Mouse (Mus musculus): ENCODE measurements around the gene Cd86. TPM values are rescaled to one million over a fixed set of nuclear protein-coding genes. Genes with fewer than 3 reads are reported as not detected.

Gene Cd86
- total RNA-seq, 2 experiments from 2014 or later: 0.62 to 1.0 TPM

DNA sequence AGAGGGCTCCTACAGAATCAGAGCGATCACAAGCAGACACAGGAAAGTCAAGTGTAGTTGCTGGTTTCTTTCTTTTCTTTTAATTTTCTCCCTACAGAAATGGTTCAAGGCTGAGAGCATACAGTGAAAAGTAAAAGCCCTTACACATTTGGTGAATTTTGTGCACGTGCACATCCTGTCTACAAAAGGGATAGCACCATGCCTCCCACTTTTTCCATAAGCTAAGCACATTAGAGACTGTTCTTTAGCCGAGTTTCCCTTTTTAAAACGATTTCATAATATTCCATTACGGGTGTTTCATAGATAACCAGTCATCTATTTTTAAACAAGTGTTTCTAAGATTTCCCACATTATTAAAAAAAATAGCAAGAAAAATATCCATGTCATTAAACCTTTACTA lies 2.4 kb downstream of the Cd86 start:
- intact Hi-C loops (cut with DNase I): no loop called here
- no peak for DNase-seq

DNA sequence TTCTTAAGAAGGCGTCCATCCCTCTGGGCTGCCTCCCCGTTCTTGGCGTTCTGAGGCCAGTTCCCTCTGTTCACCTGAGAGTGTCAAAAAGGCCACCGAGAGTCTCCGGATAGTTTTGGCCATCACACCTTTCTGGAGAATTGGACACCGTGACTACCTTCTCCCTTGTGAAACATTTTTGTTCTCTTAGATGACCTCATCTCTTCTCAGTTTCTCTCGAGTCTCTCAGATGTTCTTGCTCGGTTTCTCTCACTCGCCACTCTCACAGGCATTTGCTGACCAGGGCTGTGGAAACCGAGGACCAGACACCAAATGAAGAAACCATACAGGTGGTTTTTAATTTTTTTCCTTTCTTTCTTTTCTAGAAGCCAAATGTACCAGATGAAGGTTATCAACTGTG lies 4.6 kb downstream of the Cd86 start:
- no peak for DNase-seq
- intact Hi-C loops (cut with DNase I): no loop called here

- DNase-seq: no peak
- intact Hi-C loops (cut with DNase I): no loop called here
These were observed 10.0 kb downstream of the Cd86 start for GRCm38 (mm10) chr16:36655910-36656309.

- intact Hi-C loops (cut with DNase I): no loop called here
- DNase-seq: no peak
These were observed 10.7 kb downstream of the Cd86 start for GRCm38 (mm10) chr16:36655199-36655598.

- no peak for DNase-seq
- intact Hi-C loops (cut with DNase I): no loop called here
These were observed 14.6 kb downstream of the Cd86 start for GRCm38 (mm10) chr16:36651174-36651766.

- intact Hi-C loops (cut with DNase I): no loop called here
- no peak for DNase-seq
These were observed 15.4 kb downstream of the Cd86 start for GRCm38 (mm10) chr16:36650511-36650910.

DNA sequence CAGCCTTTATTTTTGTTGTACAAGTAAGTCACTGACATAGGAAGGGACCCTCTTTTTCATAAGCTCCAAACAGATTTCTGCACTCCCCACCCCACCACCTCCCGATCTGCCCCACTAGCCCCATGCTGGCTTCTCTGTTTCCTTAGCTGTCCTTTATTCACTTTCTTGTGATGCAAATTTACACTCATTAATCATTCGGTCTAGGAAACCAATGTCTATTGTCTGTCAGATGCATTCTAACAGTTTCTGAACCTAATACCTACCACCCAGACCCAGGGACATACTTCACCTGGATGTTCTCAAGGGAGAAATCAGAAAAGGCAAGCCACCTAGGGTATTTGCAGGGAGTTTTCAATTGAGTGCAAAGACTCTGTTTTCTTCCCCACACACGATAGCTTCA lies 16.6 kb downstream of the Cd86 start:
- DNase-seq: no peak
- intact Hi-C loops (cut with DNase I): no loop called here

DNA sequence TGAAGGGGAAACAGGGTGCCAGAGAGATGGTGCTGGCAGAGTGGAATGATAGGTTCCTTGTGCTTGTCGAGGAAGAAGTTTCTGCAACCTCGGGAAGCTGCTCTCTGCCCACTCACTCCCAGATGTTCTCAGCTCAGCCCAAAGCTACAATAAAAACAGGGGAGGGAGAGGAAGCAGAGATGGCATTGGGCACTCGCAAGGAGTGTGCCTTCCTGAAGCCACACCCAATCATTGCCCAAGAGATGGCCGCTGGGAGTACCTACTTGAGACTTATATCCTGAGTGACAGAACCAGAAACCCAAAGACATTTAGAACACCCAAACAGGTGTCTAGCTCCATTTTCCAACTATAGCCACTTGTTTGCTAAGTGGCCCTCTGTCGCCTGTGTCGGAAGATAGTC lies 20.8 kb downstream of the Cd86 start:
- intact Hi-C loops (cut with DNase I): no loop called here
- DNase-seq: no peak

- intact Hi-C loops (cut with DNase I): no loop called here
- no peak for DNase-seq
These were observed 23.2 kb downstream of the Cd86 start for GRCm38 (mm10) chr16:36642696-36643046.

GRCm38 (mm10) chr16:36641830-36642695 lies 23.8 kb downstream of the Cd86 start:
- intact Hi-C loops (cut with DNase I): no loop called here
- no peak for DNase-seq

DNA sequence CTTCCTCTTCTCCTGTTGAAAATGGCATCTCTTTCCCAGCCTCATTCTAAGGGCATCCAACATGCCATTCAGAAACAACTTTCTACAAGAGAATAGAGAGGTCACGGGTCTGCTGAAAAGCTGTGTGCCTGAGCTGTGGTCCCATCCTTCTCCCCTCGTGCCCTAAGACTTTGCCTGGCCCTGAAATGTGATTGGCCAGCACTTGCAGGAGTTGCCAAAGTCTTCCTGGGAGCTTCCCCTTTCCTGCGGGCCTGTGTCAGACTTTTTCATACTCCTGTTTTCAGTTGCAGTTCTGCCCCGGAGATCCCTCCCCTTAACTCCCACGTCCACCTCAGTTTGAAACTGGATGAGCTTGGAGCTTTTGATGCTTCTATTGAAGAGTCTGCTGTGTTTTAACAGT lies 24.9 kb downstream of the Cd86 start:
- intact Hi-C loops (cut with DNase I): no loop called here

GRCm38 (mm10) chr16:36639812-36640504 lies 25.9 kb downstream of the Cd86 start:
- DNase-seq: no peak
- intact Hi-C loops (cut with DNase I): no loop called here

More for the DNA sequence above, 24.9 kb downstream of the Cd86 start:
- DNase-seq: no peak

DNA sequence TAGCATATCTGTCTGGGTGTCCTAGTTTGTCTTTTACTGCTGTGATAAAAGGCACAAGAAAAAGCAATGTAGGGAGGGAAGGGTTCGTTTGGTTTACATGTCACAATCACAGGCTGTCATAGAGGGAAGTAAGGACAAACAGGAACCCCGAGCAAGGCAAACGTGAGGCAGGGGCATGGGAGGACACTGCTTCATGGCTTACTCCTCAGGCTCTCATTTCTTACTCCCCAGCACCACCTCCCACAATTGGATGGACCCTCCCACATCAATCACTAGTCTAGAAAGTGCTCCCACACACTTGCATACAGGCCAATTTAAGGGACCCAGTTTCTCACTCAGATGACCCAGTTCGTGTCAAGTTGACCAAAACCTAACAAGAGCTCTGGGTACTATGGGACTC lies 29.1 kb downstream of the Cd86 start:
- intact Hi-C loops (cut with DNase I): no loop called here

GRCm38 (mm10) chr16:36634971-36635710 lies 30.7 kb downstream of the Cd86 start:
- no peak for DNase-seq
- intact Hi-C loops (cut with DNase I): no loop called here

More for the DNA sequence above, 29.1 kb downstream of the Cd86 start:
- no peak for DNase-seq

GRCm38 (mm10) chr16:36634421-36634820 lies 31.5 kb downstream of the Cd86 start:
- intact Hi-C loops (cut with DNase I): no loop called here
- no peak for DNase-seq

DNA sequence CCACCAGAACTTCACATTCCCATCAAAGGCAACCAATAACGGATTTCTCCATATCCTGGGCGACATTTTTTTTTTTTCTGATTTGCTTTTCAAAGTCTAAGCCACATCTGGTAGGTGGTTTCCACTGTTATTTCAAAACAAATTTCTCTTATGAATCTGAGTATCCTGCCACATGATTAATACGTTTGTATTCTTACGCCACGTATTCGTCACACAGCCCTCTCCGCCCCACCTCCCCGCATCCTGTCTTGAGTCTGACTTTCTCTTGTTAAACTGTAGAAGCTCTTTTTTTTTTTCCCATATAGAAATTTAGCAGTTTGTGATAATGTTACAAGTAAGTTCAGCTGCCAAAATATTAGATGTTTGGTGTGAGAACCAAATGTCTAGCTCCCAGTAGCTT lies 33.7 kb downstream of the Cd86 start:
- no peak for DNase-seq
- intact Hi-C loops (cut with DNase I): no loop called here

DNA sequence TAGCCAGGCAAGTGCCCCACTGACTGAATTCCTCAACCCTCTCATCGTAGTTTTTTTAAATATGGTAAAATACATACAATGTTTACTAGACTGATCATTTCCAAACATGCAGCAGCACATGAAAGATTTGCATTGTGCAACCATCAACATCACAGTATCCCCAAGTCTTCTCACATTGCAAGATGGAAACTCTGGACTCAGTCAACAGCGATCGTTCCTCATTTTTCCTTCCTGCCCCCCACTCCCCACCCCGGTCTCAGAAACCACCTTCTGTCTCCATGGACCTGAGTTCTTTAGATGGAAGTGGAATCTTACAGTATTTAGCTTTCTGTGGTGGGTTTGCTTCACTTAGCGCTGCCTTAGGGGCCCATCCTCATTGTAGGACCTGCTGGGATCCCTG lies 34.3 kb downstream of the Cd86 start:
- intact Hi-C loops (cut with DNase I): no loop called here
- DNase-seq: no peak

- intact Hi-C loops (cut with DNase I): no loop called here
These were observed 38.1 kb downstream of the Cd86 start for GRCm38 (mm10) chr16:36627740-36628139.

GRCm38 (mm10) chr16:36626567-36627197 lies 39.2 kb downstream of the Cd86 start:
- no peak for DNase-seq
- intact Hi-C loops (cut with DNase I): no loop called here

More at GRCm38 (mm10) chr16:36627740-36628139, 38.1 kb downstream of the Cd86 start:
- no peak for DNase-seq

GRCm38 (mm10) chr16:36625909-36626308 lies 40.0 kb downstream of the Cd86 start:
- no peak for DNase-seq
- intact Hi-C loops (cut with DNase I): no loop called here

- intact Hi-C loops (cut with DNase I): no loop called here
- no peak for DNase-seq
These were observed 43.6 kb downstream of the Cd86 start for GRCm38 (mm10) chr16:36622320-36622719.
